Mouse (Mus musculus) embryonic fibroblast, embryonic 13.5 days (primary cell): ENCODE results near the gene Gsg1l.

Source experiments
- CTCF ChIP-seq: IDR thresholded peaks from 2 replicates; pipeline ENCODE4 v1.5.1; 2011; ENCODE audit warnings: mild to moderate bottlenecking, control low read depth, low read length, moderate library complexity, borderline replicate concordance; ENCODE audit not compliant: insufficient read depth
- POLR2A ChIP-seq: IDR thresholded peaks from 2 replicates; pipeline ENCODE4 v1.6.1; 2011; ENCODE audit warnings: low read depth, mild to moderate bottlenecking, control low read depth, low read length, moderate library complexity

- TF ChIP-seq CTCF (no peak), POLR2A (no peak)
Observed at GRCm38 (mm10) chr7:125954994-125955393, 127.2 kb downstream of the Gsg1l start.
